In genomic region chr3:59344065-59344905, GRCm38 (mm10) we compare ENCODE assay signal across 8 mouse cellular contexts. TPM values are rescaled to one million over a fixed set of nuclear protein-coding genes. Genes with fewer than 3 reads are reported as not detected.
A peak's percentile ranks its signal among the peaks of the same experiment; 100 is the strongest.
DNase-seq lines count a peak whose midpoint lies in the region; ATAC-seq and TF ChIP-seq lines count a peak whose summit lies in the region.

Gene Igsf10 (minus strand): TSS chr3:59344394.

- peak within 1 kb of the TSS; percentile 77 for H3K4me3 ChIP-seq in intestine, embryonic 16.5 days (ENCODE audit: low read length)
- H3K4me3 ChIP-seq in liver, postnatal 0 days (ENCODE audit: low read depth, low read length) = peak within 1 kb of the TSS; percentile 59
- peak within 1 kb of the TSS; percentile 94 for H3K4me3 ChIP-seq in olfactory bulb, adult 2 months (ENCODE audit: insufficient read depth, low read depth, low read length)

- 4% methylated on average over 23 of the region's 23 CpGs for WGBS in intestine, embryonic 16.5 days
- WGBS in liver, postnatal 0 days (ENCODE audit: insufficient replicate concordance) = 5% methylated on average over 23 of the region's 23 CpGs
- WGBS in olfactory bulb, adult 2 months = 2% methylated on average over 23 of the region's 23 CpGs

- TF ChIP-seq CTCF in liver, postnatal 0 days (IDR thresholded peaks at IDR 0.05; ENCODE audit: low read depth) = no peak
- no peak for TF ChIP-seq CTCF in olfactory bulb, adult 2 months (IDR thresholded peaks at IDR 0.05; ENCODE audit: insufficient read depth, low read depth, low read length)

- no peak for TF ChIP-seq EP300 in liver, postnatal 0 days (IDR thresholded peaks at IDR 0.05; ENCODE audit: low read depth)

- no peak for TF ChIP-seq POLR2A in olfactory bulb, adult 2 months (IDR thresholded peaks at IDR 0.05; ENCODE audit: insufficient read depth, low read depth, low read length)

- DNase-seq in right cerebral cortex, adult 2 months (ENCODE audit: low spot score in 2 of 2) = peak; percentile 17 to 26
- DNase-seq in right cerebral cortex, adult 18-20 months = no peak
- peak; percentile 92 for DNase-seq in embryo, embryonic 10.5 days (ENCODE audit: low spot score)
- peak; percentile 95 for DNase-seq in heart, adult 11 months
- DNase-seq in liver, postnatal 0 days = peak; percentile 33
- DNase-seq in urinary bladder, postnatal 36 days (ENCODE audit: low spot score in 2 of 2) = peak; percentile 24 to 25

- no peaks in the 10 kb centered on the region for H3K9me3 ChIP-seq in intestine, embryonic 16.5 days (ENCODE audit: control insufficient read depth, low read length)
- H3K9me3 ChIP-seq in liver, postnatal 0 days (ENCODE audit: low read length) = no peaks in the 10 kb centered on the region

- no peaks in the 10 kb centered on the region for H3K4me1 ChIP-seq in intestine, embryonic 16.5 days (ENCODE audit: control insufficient read depth, insufficient read depth, low read length)
- H3K4me1 ChIP-seq in liver, postnatal 0 days (ENCODE audit: insufficient read depth) = peaks cover 3% of the 10 kb centered on the region; the same call in 1 of the 2 replicates
- no peaks in the 10 kb centered on the region for H3K4me1 ChIP-seq in olfactory bulb, adult 2 months (ENCODE audit: control insufficient read depth, insufficient read depth, low read length)

- peak within 1 kb of the TSS; percentile 78 for H3K27ac ChIP-seq in intestine, embryonic 16.5 days (ENCODE audit: low read length)
- no peak within 1 kb of the TSS for H3K27ac ChIP-seq in liver, postnatal 0 days (ENCODE audit: low read depth)
- H3K27ac ChIP-seq in olfactory bulb, adult 2 months (ENCODE audit: insufficient read depth, low read depth, low read length) = no peak within 1 kb of the TSS

- peak within 1 kb of the TSS; percentile 83 for H3K9ac ChIP-seq in intestine, embryonic 16.5 days (ENCODE audit: low read depth, low read length)
- peak within 1 kb of the TSS; percentile 61 for H3K9ac ChIP-seq in liver, postnatal 0 days (replicated peaks)

- no peaks in the 10 kb centered on the region for H3K36me3 ChIP-seq in intestine, embryonic 16.5 days (ENCODE audit: control insufficient read depth, insufficient read depth, low read length)
- no peaks in the 10 kb centered on the region for H3K36me3 ChIP-seq in liver, postnatal 0 days (replicated peaks; ENCODE audit: insufficient read depth, low read length)

- no peaks in the 10 kb centered on the region for H3K27me3 ChIP-seq in intestine, embryonic 16.5 days (replicated peaks; ENCODE audit: control insufficient read depth, insufficient read depth, low read length)
- no peaks in the 10 kb centered on the region for H3K27me3 ChIP-seq in liver, postnatal 0 days (ENCODE audit: insufficient read depth, low read length)

- peak within 1 kb of the TSS; percentile 91 for H3K4me2 ChIP-seq in intestine, embryonic 16.5 days (ENCODE audit: low read depth, low read length)
- H3K4me2 ChIP-seq in liver, postnatal 0 days (ENCODE audit: low read depth, low read length) = peak within 1 kb of the TSS; percentile 85

- peak; percentile 91 for ATAC-seq in intestine, embryonic 16.5 days
- ATAC-seq in liver, postnatal 0 days = peak; percentile 35; the same call in 1 of the 2 replicates

RNA-seq across cellular contexts. Expression of gene Igsf10, which starts in this region (rescaled TPM):
- polyA plus RNA-seq in intestine, embryonic 16.5 days (2015; fragmentation: Nextera tagmentation; extraction: Ambion mirVana) = 4.9 and 5.3 TPM in 2 replicates
- polyA plus RNA-seq in liver, postnatal 0 days (2015; fragmentation: Nextera tagmentation; extraction: Ambion mirVana) = 0.32 and 0.41 TPM in 2 replicates
- polyA plus RNA-seq in olfactory bulb, adult 2 months (2012; ENCODE audit: insufficient read depth, insufficient read length, low replicate concordance, missing spikeins) = not detected in 2 replicates

Comparison
In these comparisons a context has a peak if more than half of its experiments do, and no peak if none do; other contexts are left out.
1. Peak in DNase-seq, ATAC-seq, H3K4me3 ChIP-seq, H3K9ac ChIP-seq and H3K4me2 ChIP-seq in liver, postnatal 0 days; RNA of the gene not detected or under 1 TPM.